Mouse (Mus musculus): ENCODE data around the gene Fshr.

- TF ChIP-seq POLR2A (IDR thresholded peaks at IDR 0.05; ENCODE audit: insufficient read depth, low read length) = no peak
- no peak for TF ChIP-seq CTCF (IDR thresholded peaks at IDR 0.05; ENCODE audit: low read depth, low read length)
- no peak for TF ChIP-seq EP300 (IDR thresholded peaks at IDR 0.05; ENCODE audit: insufficient read depth, low read depth, low read length)
Measured at GRCm38 (mm10) chr17:88991238-88991637, 209.2 kb downstream of the Fshr start.

All from ES-Bruce4 (cell line).